Mouse (Mus musculus): ENCODE data around the gene Csrp2.

Csrp2 gene

GRCm38 (mm10) chr10:110971044-110971443, 51.5 kb downstream of the Csrp2 start:
- no peak for DNase-seq (ENCODE audit: extremely low spot score)

GRCm38 (mm10) chr10:110971483-110971882, 51.9 kb downstream of the Csrp2 start:
- no peak for DNase-seq (ENCODE audit: extremely low spot score)

- no peak for DNase-seq (ENCODE audit: extremely low spot score)
Observed at GRCm38 (mm10) chr10:110971998-110972397, 52.4 kb downstream of the Csrp2 start.

GRCm38 (mm10) chr10:110974463-110974862, 54.9 kb downstream of the Csrp2 start:
- peak; percentile 33 for DNase-seq (ENCODE audit: extremely low spot score)

- DNase-seq (ENCODE audit: extremely low spot score): no peak
Observed at GRCm38 (mm10) chr10:110974885-110975284, 55.3 kb downstream of the Csrp2 start.

GRCm38 (mm10) chr10:110976046-110976445, 56.5 kb downstream of the Csrp2 start:
- DNase-seq (ENCODE audit: extremely low spot score): no peak

GRCm38 (mm10) chr10:110977379-110977778, 57.8 kb downstream of the Csrp2 start:
- DNase-seq (ENCODE audit: extremely low spot score): no peak

GRCm38 (mm10) chr10:110979431-110979830, 59.8 kb downstream of the Csrp2 start:
- no peak for DNase-seq (ENCODE audit: extremely low spot score)

- no peak for DNase-seq (ENCODE audit: extremely low spot score)
Observed at GRCm38 (mm10) chr10:110980441-110980840, 60.9 kb downstream of the Csrp2 start.

- no peak for DNase-seq (ENCODE audit: extremely low spot score)
Observed at GRCm38 (mm10) chr10:110982771-110983170, 63.2 kb downstream of the Csrp2 start.

- DNase-seq (ENCODE audit: extremely low spot score): no peak
Observed at GRCm38 (mm10) chr10:110986682-110987081, 67.1 kb downstream of the Csrp2 start.

All from embryo, embryonic 9.5 days (tissue).